Mouse (Mus musculus): ENCODE measurements around the gene Phf13.

GRCm38 (mm10) chr4:152010091-152010706 lies 14.1 kb upstream of the Phf13 start:
- TF ChIP-seq CTCF (IDR thresholded peaks at IDR 0.05; ENCODE audit: extremely low read depth, insufficient read depth, low read length) (no peak), POLR2A (IDR thresholded peaks at IDR 0.05; ENCODE audit: extremely low read depth, insufficient read depth, low read length) (no peak)
